Mouse (Mus musculus) bone marrow, adult 2 months (tissue): ENCODE measurements around the gene Cpne9. TPM values are rescaled to one million over a fixed set of nuclear protein-coding genes. Genes with fewer than 3 reads are reported as not detected.

Source experiments
- H3K27ac ChIP-seq: fragments of 200-500 bp; 2 replicates; pipeline ENCODE4 v1.5.1; 2012; ENCODE audit warnings: low read depth, mild to moderate bottlenecking, control low read depth, inconsistent platforms, low read length; ENCODE audit not compliant: control insufficient read depth, poor library complexity, insufficient read depth
- H3K4me1 ChIP-seq: fragments of 200-500 bp; 2 replicates; pipeline ENCODE4 v1.6.1; 2011; ENCODE audit warnings: low read length; ENCODE audit not compliant: control insufficient read depth, insufficient read depth
- H3K4me3 ChIP-seq: fragments of 200-500 bp; replicated peaks from 2 replicates; pipeline ENCODE3; 2011; ENCODE audit warnings: mild to moderate bottlenecking, low read depth, low read length, control low read depth; ENCODE audit not compliant: control insufficient read depth
- CTCF ChIP-seq: fragments of 200-500 bp; IDR thresholded peaks from 2 replicates; pipeline ENCODE4 v1.5.1; 2011; ENCODE audit warnings: low read length, control low read depth; ENCODE audit not compliant: control insufficient read depth, insufficient read depth
- POLR2A ChIP-seq: fragments of 200-500 bp; IDR thresholded peaks from 2 replicates; pipeline ENCODE4 v1.6.1; 2011; ENCODE audit warnings: low read depth, mild to moderate bottlenecking, control low read depth, low read length, borderline replicate concordance; ENCODE audit not compliant: control insufficient read depth
- WGBS: fragments of 180-500 bp; shearing (Covaris S2); methylation state at CpG from one replicate; pipeline ENCODE4 v1.1.7; 2018; 5-methylcytosine and 5-hydroxymethylcytosine counted together
- polyA plus RNA-seq: library from polyadenylated mRNA; stranded (reverse); fragments of >200 nt; gene quantifications from 2 replicates; pipeline ENCODE4 v1.2.4, GENCODE M21; 2011; ENCODE audit warnings: low replicate concordance; ENCODE audit not compliant: missing spikeins, insufficient read depth, insufficient read length

Gene Cpne9
- polyA plus RNA-seq, 1 experiment: 1.1 TPM

GRCm38 (mm10) chr6:113283500-113283899, 1.4 kb downstream of the Cpne9 start:
- Histone ChIP-seq H3K27ac (no peak overlapping the region), H3K4me3 (no peak overlapping the region), H3K4me1 (no peaks in the 10 kb centered on the region)
- WGBS: 26% methylated on average over 6 of the region's 6 CpGs
- TF ChIP-seq CTCF (no peak), POLR2A (no peak)

- Histone ChIP-seq H3K27ac (no peak overlapping the region), H3K4me3 (no peak overlapping the region), H3K4me1 (no peaks in the 10 kb centered on the region)
- 52% methylated on average over 3 of the region's 3 CpGs for WGBS
- TF ChIP-seq CTCF (no peak), POLR2A (no peak)
Measured at GRCm38 (mm10) chr6:113284931-113285330, 2.8 kb downstream of the Cpne9 start.

GRCm38 (mm10) chr6:113286316-113286715, 4.2 kb downstream of the Cpne9 start:
- TF ChIP-seq CTCF (no peak), POLR2A (no peak)
- Histone ChIP-seq H3K4me1 (no peaks in the 10 kb centered on the region), H3K4me3 (no peak overlapping the region), H3K27ac (no peak overlapping the region)
- WGBS: 41% methylated on average over 1 of the region's 1 CpGs

GRCm38 (mm10) chr6:113287236-113287635, 5.1 kb downstream of the Cpne9 start:
- 74% methylated on average over 4 of the region's 4 CpGs for whole genome bisulfite sequencing
- no peak overlapping the region for H3K27ac ChIP-seq
- no peak for TF ChIP-seq POLR2A
- no peak for TF ChIP-seq CTCF
- no peaks in the 10 kb centered on the region for H3K4me1 ChIP-seq
- no peak overlapping the region for H3K4me3 ChIP-seq

GRCm38 (mm10) chr6:113289346-113289745, 7.2 kb downstream of the Cpne9 start:
- no peak overlapping the region for H3K4me3 ChIP-seq
- no peaks in the 10 kb centered on the region for H3K4me1 ChIP-seq
- H3K27ac ChIP-seq: no peak overlapping the region
- TF ChIP-seq POLR2A: no peak
- no peak for TF ChIP-seq CTCF
- 93% methylated on average over 15 of the region's 15 CpGs for WGBS

- H3K27ac ChIP-seq: no peak overlapping the region
- H3K4me3 ChIP-seq: no peak overlapping the region
- 68% methylated on average over 6 of the region's 6 CpGs for WGBS
- TF ChIP-seq CTCF (no peak), POLR2A (no peak)
- no peaks in the 10 kb centered on the region for H3K4me1 ChIP-seq
Measured at GRCm38 (mm10) chr6:113290346-113290745, 8.2 kb downstream of the Cpne9 start.

- 76% methylated on average over 5 of the region's 5 CpGs for WGBS
- H3K27ac ChIP-seq: no peak overlapping the region
- no peak overlapping the region for H3K4me3 ChIP-seq
- TF ChIP-seq CTCF (no peak), POLR2A (no peak)
- H3K4me1 ChIP-seq: no peaks in the 10 kb centered on the region
Measured at GRCm38 (mm10) chr6:113292938-113293337, 10.8 kb downstream of the Cpne9 start.

- TF ChIP-seq POLR2A (no peak), CTCF (no peak)
- 85% methylated on average over 2 of the region's 2 CpGs for WGBS
- no peak overlapping the region for H3K4me3 ChIP-seq
- H3K4me1 ChIP-seq: no peaks in the 10 kb centered on the region
- H3K27ac ChIP-seq: no peak overlapping the region
Measured at GRCm38 (mm10) chr6:113296046-113296445, 13.9 kb downstream of the Cpne9 start.

GRCm38 (mm10) chr6:113296639-113297038, 14.5 kb downstream of the Cpne9 start:
- 47% methylated on average over 4 of the region's 4 CpGs for WGBS
- TF ChIP-seq CTCF (no peak), POLR2A (no peak)

More at GRCm38 (mm10) chr6:113296639-113297038, 14.5 kb downstream of the Cpne9 start:
- Histone ChIP-seq H3K4me1 (no peaks in the 10 kb centered on the region), H3K4me3 (no peak overlapping the region), H3K27ac (no peak overlapping the region)
